Mouse (Mus musculus): ENCODE measurements around the gene Podxl2. TPM values are rescaled to one million over a fixed set of nuclear protein-coding genes. Genes with fewer than 3 reads are reported as not detected.

The Podxl2 gene
- polyA plus RNA-seq, 1 experiment: 538 TPM

DNA sequence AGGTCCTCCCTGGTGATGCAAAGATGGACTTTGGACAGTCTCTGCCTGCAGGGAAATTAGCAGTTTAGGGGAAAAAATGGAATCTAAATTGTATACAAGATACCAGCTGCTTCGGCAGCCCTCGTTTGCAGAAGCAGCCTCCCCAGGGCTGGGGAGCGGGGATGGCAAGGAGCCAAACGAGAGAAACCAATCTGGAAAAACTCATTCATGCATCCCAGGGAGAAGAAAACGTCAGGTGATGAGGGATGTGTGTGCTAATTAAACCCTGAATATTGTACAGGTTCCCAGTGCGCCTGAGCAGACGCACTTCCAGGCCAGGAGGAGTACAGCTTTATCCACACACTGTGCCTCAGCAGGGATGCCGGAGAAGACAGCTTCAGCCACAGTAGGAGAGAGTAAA lies 3.3 kb downstream of the Podxl2 start:
- DNase-seq: peak; percentile 61 to 72
- peak overlapping the region; percentile 48; the same call in 1 of the 2 replicates for H3K27ac ChIP-seq (ENCODE audit: insufficient read depth, low read length)
- TF ChIP-seq CTCF (IDR thresholded peaks at IDR 0.05; ENCODE audit: borderline replicate concordance, insufficient read depth, low read depth, low read length) (no peak), POLR2A (IDR thresholded peaks at IDR 0.05; ENCODE audit: borderline replicate concordance, insufficient read depth, low read length) (no peak)
- H3K4me3 ChIP-seq (replicated peaks; ENCODE audit: insufficient read depth, low read depth, low read length): no peak overlapping the region
- H3K27me3 ChIP-seq (ENCODE audit: control insufficient read depth, insufficient read depth, low read length): no peaks in the 10 kb centered on the region
- WGBS: 7% methylated on average over 8 of the region's 8 CpGs
- peaks cover 27% of the 10 kb centered on the region for H3K4me1 ChIP-seq (ENCODE audit: control insufficient read depth, insufficient read depth, low read length)

DNA sequence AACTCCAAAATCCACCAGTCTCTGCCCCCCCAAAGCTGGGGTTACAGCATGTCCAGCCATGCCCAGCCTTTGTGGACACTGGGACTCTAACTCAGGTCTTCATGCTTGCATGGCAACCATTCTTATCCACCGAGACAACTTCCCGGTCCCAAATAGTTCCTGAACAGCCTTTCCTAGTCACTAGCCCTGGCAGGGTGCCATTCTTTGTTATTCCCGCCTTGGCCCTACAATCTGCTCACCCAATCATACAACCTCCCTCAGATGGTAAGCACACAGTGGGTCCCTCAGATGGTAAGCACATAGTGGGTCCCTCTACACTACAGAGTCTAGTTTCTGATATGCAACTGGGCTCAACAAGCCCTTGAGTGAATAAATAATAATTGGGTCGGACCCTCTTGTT lies 4.2 kb downstream of the Podxl2 start:
- WGBS: 20% methylated on average over 4 of the region's 4 CpGs
- Histone ChIP-seq H3K4me3 (replicated peaks; ENCODE audit: insufficient read depth, low read depth, low read length) (no peak overlapping the region), H3K27ac (ENCODE audit: insufficient read depth, low read length) (no peak overlapping the region), H3K27me3 (ENCODE audit: control insufficient read depth, insufficient read depth, low read length) (no peaks in the 10 kb centered on the region), H3K4me1 (ENCODE audit: control insufficient read depth, insufficient read depth, low read length) (peaks cover 29% of the 10 kb centered on the region)
- peak; percentile 47 to 55 for DNase-seq
- TF ChIP-seq POLR2A (IDR thresholded peaks at IDR 0.05; ENCODE audit: borderline replicate concordance, insufficient read depth, low read length) (no peak), CTCF (IDR thresholded peaks at IDR 0.05; ENCODE audit: borderline replicate concordance, insufficient read depth, low read depth, low read length) (no peak)

DNA sequence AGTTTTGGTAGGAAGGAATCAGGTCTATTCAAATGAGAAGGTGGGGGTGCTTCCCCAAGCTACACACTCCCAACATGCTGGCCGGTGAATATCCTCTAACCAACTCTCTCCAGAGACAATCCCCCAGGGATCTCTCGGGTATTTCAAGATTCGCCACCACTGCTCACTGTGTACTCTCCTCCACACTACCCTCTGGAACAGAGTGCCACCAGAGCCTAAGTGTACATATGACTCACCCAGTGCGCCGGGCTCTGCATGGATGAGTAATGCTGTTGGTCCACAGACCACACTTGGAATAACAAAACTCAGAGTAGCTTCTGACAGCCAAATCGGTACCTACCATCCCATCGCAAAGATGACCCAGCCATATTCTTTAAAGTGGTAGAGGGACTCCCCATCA lies 5.4 kb downstream of the Podxl2 start:
- peak in 1 of 2 experiments; percentile 48 for DNase-seq
- no peaks in the 10 kb centered on the region for H3K27me3 ChIP-seq (ENCODE audit: control insufficient read depth, insufficient read depth, low read length)
- WGBS: 67% methylated on average over 7 of the region's 7 CpGs
- 0 out of 2 replicates have a peak overlapping the region, but pooled peaks have one; percentile 36 for H3K27ac ChIP-seq (ENCODE audit: insufficient read depth, low read length)
- H3K4me1 ChIP-seq (ENCODE audit: control insufficient read depth, insufficient read depth, low read length): peaks cover 33% of the 10 kb centered on the region
- no peak for TF ChIP-seq POLR2A (IDR thresholded peaks at IDR 0.05; ENCODE audit: borderline replicate concordance, insufficient read depth, low read length)
- no peak for TF ChIP-seq CTCF (IDR thresholded peaks at IDR 0.05; ENCODE audit: borderline replicate concordance, insufficient read depth, low read depth, low read length)
- H3K4me3 ChIP-seq (replicated peaks; ENCODE audit: insufficient read depth, low read depth, low read length): no peak overlapping the region

DNA sequence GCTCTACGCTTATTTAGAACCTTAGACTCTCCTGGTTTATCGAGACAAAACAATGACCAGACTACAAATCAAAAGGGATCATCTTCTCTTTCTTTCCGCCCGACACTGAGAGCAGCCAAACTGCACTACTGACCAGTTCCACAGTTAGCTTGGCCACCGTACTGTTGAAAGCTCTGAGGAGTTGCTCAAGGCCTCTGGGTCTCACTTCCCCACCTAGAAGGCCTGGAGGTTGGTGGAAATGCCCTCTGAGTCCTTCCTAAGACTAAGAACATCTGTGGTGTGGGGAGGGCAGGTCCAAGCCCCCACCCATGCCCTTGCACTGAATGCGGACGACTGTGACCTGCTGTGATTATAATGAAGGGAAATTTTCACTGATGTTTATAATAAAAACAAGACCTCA lies 9.1 kb downstream of the Podxl2 start:
- no peak overlapping the region for H3K27ac ChIP-seq (ENCODE audit: insufficient read depth, low read length)
- H3K27me3 ChIP-seq (ENCODE audit: control insufficient read depth, insufficient read depth, low read length): no peaks in the 10 kb centered on the region
- WGBS: 82% methylated on average over 7 of the region's 7 CpGs
- H3K4me1 ChIP-seq (ENCODE audit: control insufficient read depth, insufficient read depth, low read length): peaks cover 12% of the 10 kb centered on the region
- H3K4me3 ChIP-seq (replicated peaks; ENCODE audit: insufficient read depth, low read depth, low read length): no peak overlapping the region
- DNase-seq: no peak
- TF ChIP-seq CTCF (IDR thresholded peaks at IDR 0.05; ENCODE audit: borderline replicate concordance, insufficient read depth, low read depth, low read length): no peak
- no peak for TF ChIP-seq POLR2A (IDR thresholded peaks at IDR 0.05; ENCODE audit: borderline replicate concordance, insufficient read depth, low read length)

DNA sequence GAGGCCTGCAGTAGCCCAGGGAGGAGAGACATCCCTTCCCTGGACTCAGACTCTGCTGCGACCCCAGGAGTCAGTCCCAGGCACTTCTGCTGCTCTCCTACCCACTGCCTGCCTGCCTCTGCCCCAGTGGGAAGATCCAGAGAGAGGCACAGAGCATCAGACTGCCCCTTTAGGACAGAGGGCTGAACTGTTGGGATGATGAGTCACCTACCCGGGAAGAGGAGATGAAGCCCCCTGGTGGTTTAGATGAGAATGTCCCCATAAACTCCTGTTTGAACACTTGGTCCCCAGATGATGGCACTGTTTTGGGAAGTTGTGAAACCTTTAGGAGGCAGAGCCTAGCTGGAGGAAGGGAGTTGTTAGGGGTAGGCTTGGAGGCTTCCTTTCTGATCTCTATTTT lies 13.9 kb downstream of the Podxl2 start:
- TF ChIP-seq POLR2A (IDR thresholded peaks at IDR 0.05; ENCODE audit: borderline replicate concordance, insufficient read depth, low read length) (no peak), CTCF (IDR thresholded peaks at IDR 0.05; ENCODE audit: borderline replicate concordance, insufficient read depth, low read depth, low read length) (peak; percentile 47; the same call in 1 of the 2 replicates)
- 23% methylated on average over 2 of the region's 2 CpGs for WGBS
- Histone ChIP-seq H3K4me1 (ENCODE audit: control insufficient read depth, insufficient read depth, low read length) (peaks cover 30% of the 10 kb centered on the region), H3K4me3 (replicated peaks; ENCODE audit: insufficient read depth, low read depth, low read length) (no peak overlapping the region), H3K27ac (ENCODE audit: insufficient read depth, low read length) (no peak overlapping the region), H3K27me3 (ENCODE audit: control insufficient read depth, insufficient read depth, low read length) (no peaks in the 10 kb centered on the region)
- peak in 1 of 2 experiments; percentile 62 for DNase-seq

DNA sequence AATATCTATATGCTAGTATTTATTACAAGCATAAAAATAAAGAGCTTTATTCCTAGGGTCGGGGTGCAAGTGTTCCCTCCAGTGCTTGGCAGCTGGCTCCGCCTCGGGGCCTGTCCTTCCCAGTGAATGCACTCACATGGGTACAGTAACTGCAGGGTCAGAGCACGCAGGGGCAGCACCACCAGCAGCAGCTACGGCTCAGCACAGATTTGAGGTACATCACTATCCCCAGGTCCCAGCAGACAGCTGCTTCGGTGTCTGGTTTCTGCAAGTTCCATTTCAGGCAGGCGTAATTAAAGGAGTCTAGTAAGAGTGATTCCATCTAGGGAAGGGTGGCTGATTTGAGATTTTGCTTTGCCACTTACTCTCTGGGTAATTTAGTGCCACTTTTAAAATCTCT lies 16.5 kb downstream of the Podxl2 start:
- no peak for TF ChIP-seq POLR2A (IDR thresholded peaks at IDR 0.05; ENCODE audit: borderline replicate concordance, insufficient read depth, low read length)
- TF ChIP-seq CTCF (IDR thresholded peaks at IDR 0.05; ENCODE audit: borderline replicate concordance, insufficient read depth, low read depth, low read length): no peak
- WGBS: 57% methylated on average over 7 of the region's 7 CpGs
- H3K4me1 ChIP-seq (ENCODE audit: control insufficient read depth, insufficient read depth, low read length): peaks cover 38% of the 10 kb centered on the region
- no peaks in the 10 kb centered on the region for H3K27me3 ChIP-seq (ENCODE audit: control insufficient read depth, insufficient read depth, low read length)
- DNase-seq: peak in 1 of 2 experiments; percentile 31
- peak overlapping the region; percentile 43; the same call in 1 of the 2 replicates for H3K27ac ChIP-seq (ENCODE audit: insufficient read depth, low read length)
- H3K4me3 ChIP-seq (replicated peaks; ENCODE audit: insufficient read depth, low read depth, low read length): no peak overlapping the region

DNA sequence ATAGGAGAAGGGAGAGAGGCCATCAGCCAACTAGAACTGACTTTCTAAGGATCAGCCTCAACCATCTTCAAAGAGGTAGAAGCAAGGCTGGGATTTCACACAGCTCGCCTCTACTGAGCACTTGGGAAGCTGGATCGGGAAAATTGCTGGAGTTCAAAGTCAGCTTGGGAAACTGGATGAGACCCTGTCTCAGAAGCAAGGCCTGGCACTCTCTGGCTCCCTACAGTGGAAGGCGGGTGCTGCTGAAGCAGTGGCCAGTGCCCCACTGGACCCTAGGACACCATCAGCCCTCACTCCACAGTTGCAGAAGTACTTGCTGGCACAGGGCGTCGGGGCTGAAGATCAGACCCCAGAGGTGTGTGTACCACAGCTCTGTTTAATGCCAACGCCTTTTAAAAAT lies 17.0 kb downstream of the Podxl2 start:
- Histone ChIP-seq H3K27me3 (ENCODE audit: control insufficient read depth, insufficient read depth, low read length) (no peaks in the 10 kb centered on the region), H3K4me1 (ENCODE audit: control insufficient read depth, insufficient read depth, low read length) (peaks cover 38% of the 10 kb centered on the region), H3K27ac (ENCODE audit: insufficient read depth, low read length) (peak overlapping the region; percentile 80), H3K4me3 (replicated peaks; ENCODE audit: insufficient read depth, low read depth, low read length) (no peak overlapping the region)
- peak in 1 of 2 experiments; percentile 40 for DNase-seq
- TF ChIP-seq POLR2A (IDR thresholded peaks at IDR 0.05; ENCODE audit: borderline replicate concordance, insufficient read depth, low read length) (no peak), CTCF (IDR thresholded peaks at IDR 0.05; ENCODE audit: borderline replicate concordance, insufficient read depth, low read depth, low read length) (no peak)
- WGBS: 58% methylated on average over 6 of the region's 6 CpGs

DNA sequence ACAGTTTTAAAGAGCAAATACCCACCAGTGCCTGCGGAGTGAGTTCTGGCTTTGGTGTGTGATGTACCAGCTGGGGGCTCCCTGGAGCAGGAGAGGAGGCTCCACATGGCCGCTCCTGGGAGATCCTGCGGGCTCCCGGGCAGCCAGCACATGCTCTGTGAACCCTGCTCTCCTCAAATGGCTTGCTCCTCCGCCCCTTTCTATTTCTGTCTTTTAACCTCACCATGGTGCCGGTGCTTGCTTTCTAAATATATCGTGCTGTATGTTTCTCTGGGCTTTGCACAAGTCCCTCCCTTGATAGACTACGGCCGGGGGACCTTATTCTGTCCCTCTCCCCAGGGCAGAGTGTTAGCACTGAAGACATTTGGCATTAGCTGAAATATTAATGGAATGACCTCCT lies 17.6 kb downstream of the Podxl2 start:
- Histone ChIP-seq H3K27me3 (ENCODE audit: control insufficient read depth, insufficient read depth, low read length) (no peaks in the 10 kb centered on the region), H3K4me3 (replicated peaks; ENCODE audit: insufficient read depth, low read depth, low read length) (no peak overlapping the region), H3K27ac (ENCODE audit: insufficient read depth, low read length) (peak overlapping the region; percentile 80), H3K4me1 (ENCODE audit: control insufficient read depth, insufficient read depth, low read length) (peaks cover 38% of the 10 kb centered on the region)
- TF ChIP-seq POLR2A (IDR thresholded peaks at IDR 0.05; ENCODE audit: borderline replicate concordance, insufficient read depth, low read length) (no peak), CTCF (IDR thresholded peaks at IDR 0.05; ENCODE audit: borderline replicate concordance, insufficient read depth, low read depth, low read length) (peak; percentile 25; the same call in 1 of the 2 replicates)
- DNase-seq: peak; percentile 83 to 92
- 6% methylated on average over 9 of the region's 9 CpGs for WGBS

Data from cerebellum, adult 2 months (tissue).